Mouse (Mus musculus): ENCODE results near the gene Jade1. TPM values are rescaled to one million over a fixed set of nuclear protein-coding genes. Genes with fewer than 3 reads are reported as not detected.

Gene Jade1
- polyA plus RNA-seq, 1 experiment from 2014 or later, result 10.3 TPM

GRCm38 (mm10) chr3:41520925-41521324 is 34.6 kb upstream of the Jade1 start:
- WGBS, result 83% methylated on average over 4 of the region's 4 CpGs
- DNase-seq (no peak), ATAC-seq (ENCODE audit: insufficient read depth) (no peak)
- Histone ChIP-seq H3K4me1 (ENCODE audit: insufficient read depth) (no peaks in the 10 kb centered on the region), H3K4me2 (no peak overlapping the region), H3K9me3 (ENCODE audit: low read depth, low read length) (no peaks in the 10 kb centered on the region), H3K9ac (no peak overlapping the region), H3K36me3 (ENCODE audit: insufficient read depth) (no peaks in the 10 kb centered on the region), H3K27ac (ENCODE audit: low read depth) (no peak overlapping the region), H3K4me3 (ENCODE audit: low read depth, low read length) (no peak overlapping the region), H3K27me3 (ENCODE audit: insufficient read depth, low read length) (no peaks in the 10 kb centered on the region)
- no peak for TF ChIP-seq CTCF (IDR thresholded peaks at IDR 0.05; ENCODE audit: low read depth)

GRCm38 (mm10) chr3:41521733-41522132 is 33.8 kb upstream of the Jade1 start:
- H3K27ac ChIP-seq (ENCODE audit: low read depth), result peak overlapping the region; percentile 5; the same call in 1 of the 2 replicates
- no peak for ATAC-seq (ENCODE audit: insufficient read depth)
- no peaks in the 10 kb centered on the region for H3K4me1 ChIP-seq (ENCODE audit: insufficient read depth)
- H3K9ac ChIP-seq, result no peak overlapping the region
- TF ChIP-seq CTCF (IDR thresholded peaks at IDR 0.05; ENCODE audit: low read depth), result no peak
- H3K36me3 ChIP-seq (ENCODE audit: insufficient read depth), result no peaks in the 10 kb centered on the region
- no peak overlapping the region for H3K4me3 ChIP-seq (ENCODE audit: low read depth, low read length)
- DNase-seq, result peak; percentile 39
- peak overlapping the region; percentile 23 for H3K4me2 ChIP-seq
- H3K27me3 ChIP-seq (ENCODE audit: insufficient read depth, low read length), result no peaks in the 10 kb centered on the region
- 38% methylated on average over 3 of the region's 3 CpGs for WGBS
- no peaks in the 10 kb centered on the region for H3K9me3 ChIP-seq (ENCODE audit: low read depth, low read length)

GRCm38 (mm10) chr3:41522226-41523005 is 33.1 kb upstream of the Jade1 start:
- no peaks in the 10 kb centered on the region for H3K27me3 ChIP-seq (ENCODE audit: insufficient read depth, low read length)
- H3K9ac ChIP-seq, result no peak overlapping the region
- H3K4me3 ChIP-seq (ENCODE audit: low read depth, low read length), result no peak overlapping the region
- no peaks in the 10 kb centered on the region for H3K4me1 ChIP-seq (ENCODE audit: insufficient read depth)
- peak overlapping the region; percentile 23 for H3K4me2 ChIP-seq
- H3K9me3 ChIP-seq (ENCODE audit: low read depth, low read length), result no peaks in the 10 kb centered on the region
- no peaks in the 10 kb centered on the region for H3K36me3 ChIP-seq (ENCODE audit: insufficient read depth)
- 19% methylated on average over 18 of the region's 18 CpGs for WGBS
- no peak for TF ChIP-seq CTCF (IDR thresholded peaks at IDR 0.05; ENCODE audit: low read depth)
- DNase-seq, result peak; percentile 57
- H3K27ac ChIP-seq (ENCODE audit: low read depth), result peak overlapping the region; percentile 5; the same call in 1 of the 2 replicates
- ATAC-seq (ENCODE audit: insufficient read depth), result peak; percentile 87

GRCm38 (mm10) chr3:41523006-41523375 is 32.5 kb upstream of the Jade1 start:
- no peak for DNase-seq
- H3K4me3 ChIP-seq (ENCODE audit: low read depth, low read length), result no peak overlapping the region
- no peaks in the 10 kb centered on the region for H3K4me1 ChIP-seq (ENCODE audit: insufficient read depth)
- H3K9me3 ChIP-seq (ENCODE audit: low read depth, low read length), result no peaks in the 10 kb centered on the region
- WGBS, result 30% methylated on average over 2 of the region's 2 CpGs
- H3K27ac ChIP-seq (ENCODE audit: low read depth), result no peak overlapping the region
- H3K4me2 ChIP-seq, result peak overlapping the region; percentile 23
- no peak; the same call in 1 of the 2 replicates for ATAC-seq (ENCODE audit: insufficient read depth)
- H3K27me3 ChIP-seq (ENCODE audit: insufficient read depth, low read length), result no peaks in the 10 kb centered on the region
- H3K9ac ChIP-seq, result no peak overlapping the region
- H3K36me3 ChIP-seq (ENCODE audit: insufficient read depth), result no peaks in the 10 kb centered on the region
- no peak for TF ChIP-seq CTCF (IDR thresholded peaks at IDR 0.05; ENCODE audit: low read depth)

GRCm38 (mm10) chr3:41523460-41523859 is 32.1 kb upstream of the Jade1 start:
- Histone ChIP-seq H3K4me1 (ENCODE audit: insufficient read depth) (no peaks in the 10 kb centered on the region), H3K27ac (ENCODE audit: low read depth) (no peak overlapping the region), H3K27me3 (ENCODE audit: insufficient read depth, low read length) (no peaks in the 10 kb centered on the region), H3K4me2 (no peak overlapping the region), H3K9ac (no peak overlapping the region), H3K9me3 (ENCODE audit: low read depth, low read length) (no peaks in the 10 kb centered on the region), H3K4me3 (ENCODE audit: low read depth, low read length) (no peak overlapping the region), H3K36me3 (ENCODE audit: insufficient read depth) (no peaks in the 10 kb centered on the region)
- DNase-seq (no peak), ATAC-seq (ENCODE audit: insufficient read depth) (no peak)
- WGBS, result 83% methylated on average over 4 of the region's 4 CpGs
- no peak for TF ChIP-seq CTCF (IDR thresholded peaks at IDR 0.05; ENCODE audit: low read depth)

- no peak overlapping the region for H3K4me2 ChIP-seq
- WGBS, result 97% methylated on average over 2 of the region's 2 CpGs
- TF ChIP-seq CTCF (IDR thresholded peaks at IDR 0.05; ENCODE audit: low read depth), result no peak
- no peak for ATAC-seq (ENCODE audit: insufficient read depth)
- no peaks in the 10 kb centered on the region for H3K27me3 ChIP-seq (ENCODE audit: insufficient read depth, low read length)
- no peak overlapping the region for H3K9ac ChIP-seq
- no peak for DNase-seq
- H3K27ac ChIP-seq (ENCODE audit: low read depth), result no peak overlapping the region
- 0 out of 2 replicates have a peak, but pooled peaks cover 12% of the 10 kb centered on the region for H3K4me1 ChIP-seq (ENCODE audit: insufficient read depth)
- no peaks in the 10 kb centered on the region for H3K36me3 ChIP-seq (ENCODE audit: insufficient read depth)
- no peaks in the 10 kb centered on the region for H3K9me3 ChIP-seq (ENCODE audit: low read depth, low read length)
- no peak overlapping the region for H3K4me3 ChIP-seq (ENCODE audit: low read depth, low read length)
These were observed 27.1 kb upstream of the Jade1 start for GRCm38 (mm10) chr3:41528291-41528969.

- 53% methylated on average over 3 of the region's 3 CpGs for WGBS
- ATAC-seq (ENCODE audit: insufficient read depth) (no peak), DNase-seq (no peak)
- no peak overlapping the region for H3K4me3 ChIP-seq (ENCODE audit: low read depth, low read length)
- no peak for TF ChIP-seq CTCF (IDR thresholded peaks at IDR 0.05; ENCODE audit: low read depth)
- H3K9me3 ChIP-seq (ENCODE audit: low read depth, low read length), result no peaks in the 10 kb centered on the region
- no peaks in the 10 kb centered on the region for H3K27me3 ChIP-seq (ENCODE audit: insufficient read depth, low read length)
- no peak overlapping the region for H3K27ac ChIP-seq (ENCODE audit: low read depth)
- no peaks in the 10 kb centered on the region for H3K36me3 ChIP-seq (ENCODE audit: insufficient read depth)
- H3K4me2 ChIP-seq, result no peak overlapping the region
- no peak overlapping the region for H3K9ac ChIP-seq
- H3K4me1 ChIP-seq (ENCODE audit: insufficient read depth), result 0 out of 2 replicates have a peak, but pooled peaks cover 12% of the 10 kb centered on the region
These were observed 25.4 kb upstream of the Jade1 start for GRCm38 (mm10) chr3:41530156-41530555.

Measured in lung, embryonic 14.5 days (tissue).